Mouse (Mus musculus) left cerebral cortex, postnatal 14 days (tissue): ENCODE measurements at regions not wholly inside any gene's neighbourhood (a gene's known extent, or its start where the extent isn't known, plus 50 kb on each side); places are given as distances from the start of the nearest gene placed in this dataset.

ENCODE experiments used
- DNase-seq, 2 experiments: peaks; one replicate each; pipeline ENCODE4 v3.0.0; 2021 to 2022; ENCODE audit warnings: low spot score in 2 of 2, mixed read lengths in 1 of 2
- intact Hi-C: fragments of 180-260 bp; cut with DNase I; formaldehyde crosslinking; loops from one replicate; pipeline ENCODE4 v1.15.1; 2025

DNA sequence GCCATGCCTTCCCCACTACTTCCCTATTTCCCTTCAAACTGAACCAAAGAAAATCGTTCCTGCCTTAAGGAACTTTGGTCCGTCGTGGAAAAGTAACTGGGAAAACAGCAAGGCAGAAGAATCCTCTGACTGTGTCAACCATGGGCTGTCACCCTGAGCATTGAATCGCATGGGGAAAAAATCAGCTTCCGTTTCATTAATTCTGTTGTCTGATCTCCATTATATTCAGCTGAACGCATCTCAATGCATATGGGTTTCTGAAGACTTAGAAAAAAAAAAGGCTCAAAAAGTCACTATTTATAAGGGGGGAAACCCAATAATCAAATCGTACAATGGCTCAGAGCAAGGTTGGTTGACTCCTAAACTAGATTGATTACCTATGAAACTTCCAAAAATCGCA, 83.8 kb upstream of the Il12b start:
- no peak for DNase-seq
- intact Hi-C loops = no loop called here

DNA sequence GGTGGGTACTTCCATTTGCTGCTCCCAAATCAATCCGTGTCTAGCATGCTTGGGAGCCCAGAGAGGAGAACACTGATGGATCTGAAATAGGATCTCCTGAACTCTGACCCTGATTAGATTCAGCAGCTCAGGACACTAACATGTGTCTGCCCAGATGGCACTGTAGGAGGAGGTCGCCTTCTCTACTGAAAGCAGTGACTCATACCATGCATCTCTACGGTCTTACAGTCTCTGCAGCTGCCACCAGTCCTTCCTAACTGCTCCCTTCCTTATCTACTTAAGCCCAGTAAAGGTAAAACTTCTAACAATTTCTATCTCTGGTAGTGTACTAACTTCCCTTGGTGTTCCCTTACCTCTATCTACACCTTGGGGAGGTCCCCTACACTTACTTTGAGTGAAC, 80.7 kb upstream of the Il12b start:
- no peak for DNase-seq
- intact Hi-C loops = no loop called here

DNA sequence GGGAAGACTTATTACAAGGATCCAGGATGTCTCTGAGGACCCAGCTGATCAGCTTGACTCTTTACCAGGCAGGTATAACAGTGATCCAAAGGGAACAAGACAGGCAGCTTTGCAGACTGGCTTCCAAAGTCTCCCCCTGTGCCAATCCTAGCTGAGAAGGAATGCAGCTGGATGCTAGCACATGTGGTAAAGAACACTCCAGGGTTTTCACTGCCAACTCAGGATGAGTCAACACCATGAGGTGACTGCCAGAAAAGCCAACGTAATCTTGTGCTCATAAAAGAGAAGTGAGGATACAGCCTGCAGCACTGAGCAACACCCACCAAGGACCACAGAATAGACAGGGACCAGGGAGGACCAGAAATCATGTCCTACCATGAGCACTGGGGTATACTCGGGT, 76.5 kb upstream of the Il12b start:
- peak; percentile 39 to 75 for DNase-seq
- intact Hi-C loops = no loop called here

DNA sequence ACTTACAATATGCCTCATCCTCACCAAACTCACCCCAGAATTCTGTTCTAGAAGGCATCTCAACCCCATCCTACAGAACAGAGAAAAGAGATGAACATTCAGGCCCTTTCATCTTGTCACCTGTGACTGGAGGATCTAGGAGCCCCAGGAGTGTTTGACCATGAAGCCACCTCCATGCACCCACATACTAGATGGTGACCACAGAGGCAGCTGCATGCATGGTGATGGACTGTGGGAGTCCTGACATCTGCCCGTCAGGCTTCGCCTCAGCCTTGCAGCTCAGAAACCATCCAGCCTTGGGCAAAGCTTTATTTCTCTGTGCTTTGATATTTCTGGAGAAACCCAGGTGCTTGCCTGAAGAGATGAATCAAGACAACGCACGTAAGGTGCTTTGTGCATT, 74.8 kb upstream of the Il12b start:
- intact Hi-C loops = no loop called here

DNA sequence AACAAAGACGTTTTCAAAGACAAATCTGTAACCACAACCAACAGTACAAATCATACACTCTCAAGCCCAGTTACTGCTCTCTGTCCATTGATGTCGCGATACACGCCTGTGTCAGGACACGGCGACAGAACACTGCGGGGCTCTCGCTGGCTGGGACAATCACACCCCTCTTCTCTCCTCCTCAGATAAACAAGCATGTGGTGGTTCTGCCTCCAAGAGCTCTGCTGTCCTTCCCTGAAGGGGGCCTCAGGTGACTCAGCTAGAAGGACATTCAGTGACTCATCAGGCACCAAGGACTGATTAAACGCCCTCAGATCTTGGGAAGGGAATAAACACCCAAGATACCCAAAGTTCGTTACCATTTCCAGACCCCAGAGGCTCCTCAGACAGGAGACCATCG, 74.3 kb upstream of the Il12b start:
- intact Hi-C loops = no loop called here
- no peak for DNase-seq

More for the DNA sequence above, 74.8 kb upstream of the Il12b start:
- DNase-seq = no peak

DNA sequence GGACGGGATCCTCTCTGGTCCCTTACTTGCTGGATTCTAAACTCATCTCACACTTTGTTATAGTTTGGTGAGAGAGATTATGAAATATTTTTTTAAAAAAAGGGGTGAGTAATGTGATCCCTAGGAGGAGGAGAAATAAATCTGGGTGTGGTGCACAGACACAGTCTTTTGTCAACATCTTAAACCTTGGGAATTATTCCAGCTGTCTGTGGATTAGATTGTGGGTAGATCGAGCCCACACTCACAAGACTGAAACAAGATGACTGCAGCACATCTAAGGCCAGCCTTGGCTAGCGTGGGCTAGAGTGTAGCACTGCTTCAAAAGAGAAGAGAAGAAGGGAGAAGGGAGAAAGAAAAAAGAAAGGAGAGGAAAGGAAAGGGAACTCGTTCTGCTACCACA, 70.4 kb upstream of the Il12b start:
- intact Hi-C loops = no loop called here

DNA sequence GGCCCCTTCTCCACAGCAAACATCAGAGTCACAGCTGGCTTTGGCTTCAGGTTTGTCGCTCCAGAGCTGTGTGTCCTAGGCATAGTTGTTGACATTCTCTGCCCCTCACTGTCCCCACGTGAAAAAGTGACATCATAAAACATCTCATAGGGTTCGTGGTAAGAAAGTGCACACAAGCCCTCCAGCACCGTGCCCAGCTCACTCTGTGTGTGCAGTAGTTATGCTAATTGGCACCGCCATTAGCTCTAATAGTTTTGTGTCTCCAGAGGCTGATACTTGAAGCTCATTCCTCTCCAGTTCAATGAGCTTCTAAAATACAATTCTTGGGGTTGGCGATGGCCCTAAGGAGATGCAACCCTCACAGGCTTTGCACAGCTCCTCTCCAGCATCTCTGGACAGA, 69.4 kb upstream of the Il12b start:
- DNase-seq = no peak
- intact Hi-C loops = loop anchor here (2.0 to 10.0 kb wide), 3 partner anchors 124 to 548 kb away; no protein-coding TSS in a partner anchor

More for the DNA sequence above, 70.4 kb upstream of the Il12b start:
- DNase-seq = no peak

DNA sequence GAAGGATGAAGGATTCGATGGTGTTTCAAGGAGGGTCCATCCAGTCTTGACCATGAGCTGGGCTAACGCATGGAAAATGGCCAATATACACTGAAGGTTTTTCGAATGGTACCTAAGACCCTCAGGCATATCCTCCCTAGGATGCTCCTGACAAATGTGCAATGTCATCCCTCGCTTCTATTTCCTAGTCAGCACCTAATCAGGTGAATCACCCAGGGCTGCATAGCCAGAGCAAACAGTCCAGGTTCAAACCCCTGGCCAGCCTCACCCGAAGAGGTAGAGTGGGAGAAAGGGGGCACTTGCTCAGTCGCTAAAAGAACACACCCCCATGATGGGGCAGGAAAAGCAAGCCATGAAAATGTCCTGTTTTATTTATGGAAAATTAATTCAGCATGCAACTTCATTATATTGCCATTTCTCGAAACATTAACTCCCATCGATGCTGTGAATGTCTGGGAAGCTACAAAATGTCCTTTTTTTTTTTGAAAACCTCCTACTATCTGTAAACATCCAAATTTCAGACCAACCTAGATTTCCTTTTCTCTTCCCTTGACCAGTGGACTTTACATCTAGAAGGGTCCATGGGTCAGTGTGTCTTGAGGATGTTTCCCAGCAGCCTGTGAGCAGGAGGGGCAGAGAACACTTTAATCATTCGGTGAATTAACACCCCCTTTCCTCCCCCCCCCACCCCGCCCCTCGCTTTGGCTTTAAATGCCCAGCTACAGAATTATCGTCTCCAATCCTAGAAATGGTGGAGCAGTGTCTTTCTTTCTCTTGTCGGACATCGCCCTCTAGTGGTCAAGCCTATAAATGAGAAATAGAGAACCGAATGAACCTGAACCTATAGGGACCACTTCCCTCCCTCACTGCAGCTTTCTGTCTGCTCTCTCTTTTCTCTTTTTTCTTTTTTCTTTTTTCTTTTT, 68.8 kb upstream of the Il12b start:
- intact Hi-C loops = loop anchor here (1.0 to 10.0 kb wide), 4 partner anchors 124 to 564 kb away; no protein-coding TSS in a partner anchor
- peak; percentile 83 to 87 for DNase-seq

DNA sequence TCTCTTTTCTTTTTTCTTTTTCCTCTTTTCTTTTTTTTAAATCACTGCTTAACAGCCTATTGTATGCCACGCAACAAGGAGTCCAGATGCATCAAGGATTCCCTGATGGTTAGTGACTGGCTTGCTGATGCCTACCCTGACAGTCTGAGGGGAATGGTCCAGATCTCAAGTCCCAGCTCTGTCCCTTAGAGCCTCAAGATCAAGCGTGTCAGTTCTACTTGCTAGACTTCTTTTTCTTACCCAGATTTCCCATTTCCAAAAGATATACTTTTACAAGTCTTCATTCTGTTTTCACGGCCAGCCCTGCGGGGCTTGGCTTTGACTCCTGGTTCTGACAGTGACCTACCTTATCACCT, 68.1 kb upstream of the Il12b start:
- intact Hi-C loops = loop anchor here (1.0 to 10.0 kb wide), 4 partner anchors 123 to 564 kb away; no protein-coding TSS in a partner anchor
- no peak for DNase-seq

DNA sequence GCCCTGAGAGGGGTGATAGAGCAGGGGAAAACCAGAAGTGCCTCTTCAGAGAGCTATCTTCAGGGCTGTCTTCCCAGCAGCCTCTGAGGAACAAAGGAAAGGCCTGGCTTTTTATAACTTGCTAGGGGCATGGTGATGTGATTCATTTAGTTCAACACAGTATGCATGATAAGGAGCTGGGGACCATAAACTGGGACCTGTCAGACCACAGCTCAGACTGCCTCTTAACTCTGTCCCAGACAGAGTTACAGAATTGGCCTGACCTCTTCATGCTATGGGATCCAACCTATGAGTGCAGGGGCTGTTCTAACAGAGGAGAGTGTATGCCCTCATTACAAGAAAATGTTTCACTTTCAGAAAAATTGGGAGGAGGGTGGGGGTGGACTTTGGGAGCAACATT, 59.3 kb upstream of the Il12b start:
- no peak for DNase-seq
- intact Hi-C loops = no loop called here

DNA sequence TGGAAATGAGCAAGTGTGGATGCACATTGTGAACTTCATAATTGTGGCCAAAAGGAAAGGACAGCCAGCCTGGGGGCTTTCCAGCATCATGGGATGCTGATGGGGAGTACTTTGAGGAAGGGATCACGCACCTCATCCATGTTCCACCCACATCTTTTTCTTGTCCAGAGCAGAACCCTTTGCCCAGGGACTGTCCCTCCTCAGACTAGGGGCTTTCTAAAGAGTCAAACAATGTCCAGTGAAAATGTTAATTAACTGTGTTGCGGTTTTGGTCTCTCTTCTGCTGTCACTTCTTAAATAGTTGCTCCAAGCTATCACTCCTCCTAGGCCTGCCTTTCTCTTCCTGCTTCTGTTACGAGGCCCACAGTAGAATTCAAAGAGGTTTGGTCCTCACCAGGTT, 51.6 kb upstream of the Il12b start:
- no peak for DNase-seq
- intact Hi-C loops = no loop called here

DNA sequence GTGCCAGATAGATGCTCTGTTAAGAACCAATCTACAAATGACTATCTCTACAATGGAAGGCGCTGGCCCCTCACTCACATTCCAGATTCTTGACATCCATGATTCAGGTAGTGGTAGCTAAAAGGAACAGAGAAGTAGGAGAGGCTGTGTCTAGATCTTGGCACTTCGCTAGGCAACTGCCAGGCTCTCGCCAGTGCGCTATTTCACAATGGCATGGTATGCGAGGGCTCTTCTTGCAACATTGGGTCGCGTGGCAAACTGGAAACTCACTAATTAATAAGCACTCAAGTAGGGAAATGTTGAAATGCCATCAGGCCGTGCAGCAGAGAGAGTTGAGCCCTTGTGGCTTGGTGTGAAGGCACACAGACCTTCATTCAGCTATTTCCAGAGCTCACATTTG, 50.3 kb upstream of the Il12b start:
- intact Hi-C loops = no loop called here
- no peak for DNase-seq
